Mouse (Mus musculus): Measurements from ENCODE around the gene Tmem235. TPM values are rescaled to one million over a fixed set of nuclear protein-coding genes. Genes with fewer than 3 reads are reported as not detected.
"Not testable (repeated sequence)": the region's sequence is repeated elsewhere in the genome, so short reads cannot be mapped to it uniquely, and the experiment has no call there.

The Tmem235 gene
- not detected for polyA plus RNA-seq (2017; shearing (Covaris generic))

DNA sequence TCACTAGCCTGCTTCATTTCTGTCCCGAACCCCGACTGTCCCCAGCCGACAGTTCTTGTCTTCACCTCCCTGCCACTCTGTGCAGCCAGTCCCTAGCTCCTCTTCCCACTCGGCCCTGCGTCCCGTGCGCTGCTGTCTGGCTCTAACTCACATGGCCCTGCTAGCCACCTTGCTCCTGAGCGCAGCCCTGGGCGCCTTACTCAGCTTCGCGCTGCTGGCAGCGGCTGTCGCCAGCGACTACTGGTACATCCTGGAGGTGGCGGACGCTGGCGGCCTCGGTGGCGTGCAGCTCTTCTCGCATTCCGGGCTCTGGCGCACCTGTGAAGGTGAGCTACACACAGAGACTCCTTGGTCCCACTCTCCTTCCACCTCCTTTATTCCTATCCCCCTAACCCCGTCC is at the start of gene Tmem235:
TSS of gene Tmem235 (plus strand) at position 152 of the 400 bp plus-strand sequence.
- no peak for ATAC-seq

DNA sequence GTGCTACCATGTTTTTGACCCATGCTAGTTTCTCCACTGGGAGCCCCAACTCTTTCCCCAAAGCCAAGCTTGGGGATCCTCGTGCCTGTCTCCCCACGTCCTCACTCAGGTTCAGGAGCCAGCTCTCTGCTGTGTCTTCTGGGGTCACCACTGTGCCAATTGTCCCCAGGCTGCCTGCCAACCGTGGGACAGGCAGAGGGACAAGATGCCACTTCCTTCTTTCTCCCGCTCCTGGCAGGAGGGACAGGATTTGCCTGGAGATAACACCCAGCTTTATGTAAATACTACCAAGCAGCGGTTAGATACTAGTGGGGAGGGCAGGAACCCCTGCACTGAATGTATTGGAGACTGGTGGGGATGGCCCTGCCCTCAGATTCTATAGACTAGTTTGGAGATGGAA is 46.7 kb upstream of the Tmem235 start:
- no peak for ATAC-seq

DNA sequence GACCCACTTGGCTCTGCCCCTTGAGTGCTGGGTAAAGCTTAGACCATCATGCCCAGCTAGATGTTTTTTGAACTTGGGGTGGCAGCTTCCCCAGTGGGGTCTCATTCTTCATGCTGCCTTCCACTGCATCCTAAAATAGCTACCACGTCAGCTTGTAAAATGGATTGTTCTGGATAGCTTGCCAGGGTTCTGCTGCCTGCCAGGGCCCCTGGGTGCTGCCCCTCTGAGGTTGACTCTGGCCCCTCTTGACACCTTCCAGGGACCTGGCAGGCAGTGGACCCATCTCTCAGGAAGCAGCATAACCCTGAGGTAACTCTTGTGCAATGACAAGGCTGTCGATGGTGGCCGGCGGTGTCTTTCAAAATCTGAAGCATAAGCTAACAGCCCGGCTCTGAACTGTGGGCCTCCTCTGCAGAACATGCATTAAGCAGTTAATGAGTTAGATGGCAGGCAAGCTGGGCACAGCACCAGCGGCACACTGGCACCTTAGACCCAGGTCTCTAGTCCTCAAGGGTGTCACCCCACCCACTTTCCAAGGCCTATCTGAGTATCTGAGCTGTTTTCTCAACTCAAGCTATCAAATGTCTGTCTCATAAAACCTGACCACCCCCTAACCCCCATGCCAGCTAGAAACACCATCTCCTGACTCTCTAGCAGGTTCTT is 45.7 kb upstream of the Tmem235 start:
- no peak for ATAC-seq

DNA sequence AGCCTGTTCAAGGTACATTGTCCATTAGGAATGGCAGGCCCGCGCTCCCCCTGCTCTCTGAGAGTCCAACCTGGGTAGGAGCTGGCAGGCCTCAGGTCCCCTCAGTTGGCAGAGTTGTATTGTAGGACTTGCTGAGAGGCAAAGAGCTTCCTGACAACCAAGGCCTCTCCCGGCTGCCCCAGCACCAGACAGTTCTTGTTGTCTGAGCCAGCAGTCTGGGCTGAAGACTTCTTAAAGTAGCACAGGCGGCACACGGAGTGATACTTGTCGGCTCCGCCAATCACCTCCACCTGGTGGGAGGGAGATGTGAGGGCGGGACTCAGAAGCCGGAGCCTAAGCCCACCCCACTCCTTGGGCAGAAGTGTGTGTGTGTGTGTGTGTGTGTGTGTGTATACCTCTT is 44.7 kb upstream of the Tmem235 start:
- not testable (repeated sequence) for ATAC-seq

DNA sequence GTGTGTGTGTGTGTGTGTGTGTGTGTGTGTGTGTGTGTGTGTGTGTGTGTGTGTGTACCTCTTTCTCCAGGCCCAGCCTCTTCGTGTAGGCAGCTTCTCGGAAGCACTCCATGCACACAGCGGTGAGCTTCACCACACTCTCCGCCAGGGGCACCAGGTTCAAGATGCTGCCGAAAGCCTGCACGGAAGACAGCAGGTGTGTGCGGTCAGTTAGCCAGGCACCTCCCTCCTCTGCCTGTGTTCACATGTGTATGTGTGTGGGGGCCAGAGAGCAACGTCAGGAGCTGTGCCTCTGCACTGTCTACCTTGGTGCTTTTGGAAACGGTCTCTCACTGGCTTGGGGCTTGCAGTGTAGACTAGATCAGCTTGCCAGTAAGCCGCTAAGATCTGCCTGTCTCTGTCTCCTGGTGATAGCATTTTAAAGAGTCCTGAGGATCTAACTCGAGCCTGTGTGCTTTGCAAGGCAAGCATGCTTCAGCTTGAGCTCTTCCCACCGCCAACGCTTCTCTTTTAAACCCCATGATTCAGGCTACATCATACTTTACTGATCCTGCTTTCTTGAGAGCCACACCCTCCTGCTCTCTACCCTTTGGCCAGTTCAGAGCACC is 44.1 kb upstream of the Tmem235 start:
- ATAC-seq: peak; percentile 41

DNA sequence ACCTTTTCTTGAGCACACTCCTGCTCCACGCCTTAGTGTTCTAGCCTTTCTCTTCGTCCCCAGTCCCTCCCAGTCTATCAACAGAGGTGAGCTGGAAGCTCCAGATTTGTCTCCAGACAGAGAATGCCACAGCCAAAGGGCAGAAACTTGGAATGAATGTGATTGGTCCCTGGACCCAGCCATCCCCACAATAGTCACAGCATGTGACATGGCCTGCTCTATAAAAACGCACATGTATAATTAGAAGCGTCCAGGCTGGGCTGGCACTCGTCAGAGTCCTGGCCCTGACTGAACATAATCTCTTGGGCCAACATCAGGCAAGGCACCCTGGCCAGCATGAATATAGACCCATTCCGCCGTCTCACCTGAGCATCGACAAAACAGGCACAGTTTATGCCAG is 41.5 kb upstream of the Tmem235 start:
- no peak for ATAC-seq

DNA sequence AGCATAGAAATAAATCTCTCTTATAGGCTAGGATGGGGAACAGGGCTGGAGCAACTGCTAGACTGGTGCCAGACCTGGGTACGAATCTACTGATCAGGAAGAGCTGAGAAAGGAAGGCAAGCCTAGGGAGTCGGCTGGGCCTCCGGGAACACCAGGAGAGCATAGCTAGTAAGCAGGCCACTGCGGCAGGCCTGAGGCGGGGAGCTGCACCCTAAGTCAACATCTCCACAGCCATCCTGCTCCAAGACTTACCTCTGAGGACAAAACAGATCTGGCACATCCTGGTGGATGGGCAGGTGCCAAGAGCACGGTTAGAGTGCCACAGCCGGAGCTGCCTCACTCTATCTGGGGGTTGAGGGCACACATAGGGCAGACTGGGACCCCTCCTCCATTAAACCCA is 40.4 kb upstream of the Tmem235 start:
- ATAC-seq: no peak

DNA sequence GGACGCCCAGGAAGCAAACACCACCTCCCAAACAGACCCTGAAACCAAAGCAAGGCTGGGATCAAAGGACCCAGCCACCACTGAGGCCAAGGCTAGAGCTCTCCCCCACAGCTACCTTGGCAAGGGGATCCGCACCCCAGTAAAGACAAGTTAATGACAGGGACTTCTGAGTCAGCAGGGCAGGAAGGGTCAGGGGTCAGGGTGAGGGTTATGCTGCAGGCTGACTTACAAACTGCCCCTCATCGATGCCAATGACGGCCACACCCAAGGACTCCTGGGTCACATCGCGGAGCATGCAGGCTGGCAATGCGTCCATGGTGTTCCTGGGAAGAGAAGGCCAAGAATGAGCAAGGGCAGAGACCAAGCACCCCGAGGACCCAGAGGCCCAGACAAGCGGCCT is 38.7 kb upstream of the Tmem235 start:
- no peak for ATAC-seq

DNA sequence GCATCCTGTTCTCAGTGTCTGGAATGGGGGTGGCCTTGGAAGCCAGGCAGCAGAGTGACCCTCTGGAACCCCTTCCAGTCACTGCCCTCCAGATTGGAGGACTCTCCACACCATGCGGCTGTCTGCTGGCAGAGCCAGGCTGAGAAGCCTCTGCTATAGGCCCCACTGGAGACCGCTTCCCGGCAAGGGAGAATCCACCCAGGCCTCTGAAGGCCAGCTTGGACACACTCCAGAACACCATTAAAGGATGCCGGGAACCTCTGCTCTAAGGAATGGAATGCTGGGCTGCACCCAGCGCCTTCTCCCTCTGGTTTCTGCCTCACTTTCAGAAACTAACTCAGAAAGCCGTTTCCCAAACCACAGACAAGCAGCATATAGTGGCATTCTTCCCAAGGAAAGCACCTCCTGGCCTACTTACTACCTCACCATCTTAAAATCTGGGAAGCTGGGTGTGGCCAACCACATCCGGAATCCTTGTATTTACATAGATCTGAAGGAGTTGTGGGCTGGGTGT is 37.8 kb upstream of the Tmem235 start:
- ATAC-seq: no peak

DNA sequence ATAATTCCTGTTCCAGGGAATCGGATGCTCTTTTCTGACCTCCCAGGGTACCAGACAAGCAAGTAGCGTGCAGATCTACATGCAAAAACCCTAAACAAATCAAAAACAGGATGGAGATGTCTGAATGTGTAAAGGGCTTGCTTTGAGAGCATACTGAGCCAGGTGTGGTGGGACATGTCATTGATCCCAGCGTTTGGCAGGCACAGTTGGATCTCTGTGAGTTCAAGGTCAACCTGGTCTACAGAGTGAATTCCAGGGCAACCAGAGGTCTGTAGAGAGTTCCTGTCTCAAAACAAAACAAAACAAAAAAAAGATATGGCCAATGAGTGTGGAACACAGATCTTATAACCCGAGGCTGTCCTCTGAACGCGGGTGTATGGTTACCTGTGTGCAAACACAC is 37.1 kb upstream of the Tmem235 start:
- no peak for ATAC-seq

DNA sequence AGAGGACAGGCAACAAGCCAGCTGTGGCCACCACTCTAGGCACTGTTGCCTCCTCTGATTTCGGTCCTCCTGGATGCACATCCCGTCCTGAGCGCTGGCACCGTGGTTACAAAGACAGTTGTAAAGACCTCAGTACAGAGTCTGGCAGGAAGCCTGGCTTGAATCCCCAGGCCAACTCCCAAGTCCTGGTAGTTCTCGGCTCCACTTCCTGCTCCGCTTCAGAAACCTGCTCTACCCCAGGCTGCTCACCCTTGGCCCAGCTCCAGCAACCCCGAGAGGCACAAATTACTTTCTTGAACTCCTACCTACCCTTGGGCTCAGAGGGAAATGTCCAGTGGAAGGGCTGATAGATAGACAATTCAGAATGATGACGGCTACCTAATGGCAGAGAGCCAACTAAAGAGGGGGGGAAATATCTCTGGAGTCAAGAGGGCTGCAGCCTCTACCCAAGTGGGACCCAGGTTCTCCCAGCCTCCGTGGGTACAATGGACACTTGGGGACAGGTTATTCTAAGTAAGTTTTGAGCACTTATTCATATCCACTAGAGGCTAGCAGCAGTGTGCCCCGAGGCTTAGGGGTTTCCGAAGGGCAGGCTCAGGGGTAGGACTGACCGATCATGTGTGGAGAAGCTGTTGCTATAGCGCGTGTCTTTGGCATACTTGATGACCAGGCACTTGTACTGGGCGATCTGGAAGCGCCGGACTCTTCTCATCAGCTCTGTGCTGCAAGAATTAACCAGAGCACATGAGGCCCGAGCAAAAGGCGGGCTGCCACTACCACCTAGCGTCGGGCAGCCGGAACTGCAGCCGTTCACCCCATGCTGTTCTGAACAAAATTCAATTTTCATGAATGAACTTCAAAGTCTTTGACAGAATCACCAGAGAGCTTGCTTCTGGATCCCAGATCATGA is 36.2 kb upstream of the Tmem235 start:
- ATAC-seq: peak; percentile 46

DNA sequence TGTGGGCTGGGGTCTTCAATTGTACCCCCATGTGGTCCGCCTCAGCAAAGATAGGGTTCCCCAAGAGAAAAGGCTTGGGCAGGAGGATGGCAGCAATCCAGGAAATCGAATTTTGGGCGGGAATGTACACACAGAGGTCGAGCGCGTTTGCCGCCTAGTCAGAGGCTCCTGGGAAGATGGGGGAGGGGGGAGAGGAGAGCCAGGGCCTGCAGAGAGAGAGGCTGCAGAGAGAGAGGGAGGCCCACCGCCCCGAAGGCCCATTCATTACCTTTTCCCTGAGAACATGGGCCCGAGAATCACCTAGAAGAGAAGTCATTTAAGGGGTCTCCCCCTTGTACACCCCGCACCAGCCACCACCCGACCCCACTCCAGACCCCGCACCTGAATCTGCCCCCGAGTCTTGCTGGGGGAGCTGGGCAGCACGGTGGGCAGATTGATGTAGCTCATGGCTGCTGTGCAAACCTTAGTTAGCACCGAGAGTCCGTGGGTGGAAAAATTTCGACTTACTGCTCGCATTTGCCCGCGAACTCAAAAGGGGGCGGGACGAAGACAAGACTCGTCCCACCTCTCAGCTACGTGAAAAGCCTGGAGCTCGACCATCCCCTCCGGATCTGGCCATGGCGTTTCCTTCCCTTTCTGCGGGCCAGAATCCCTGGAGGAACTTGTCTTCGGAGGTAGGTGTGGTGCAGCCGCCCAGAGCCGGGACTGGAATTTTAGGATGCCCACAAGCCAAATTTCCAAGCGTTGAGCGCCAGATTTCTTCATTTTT is 35.0 kb upstream of the Tmem235 start, which contains the start of the genes Afmid and Tk1:
TSS of gene Afmid (plus strand) at position 592 of the 769 bp plus-strand sequence.
TSS of gene Tk1 (minus strand) at position 760 of the 769 bp plus-strand sequence.
- peak; percentile 22 for ATAC-seq

DNA sequence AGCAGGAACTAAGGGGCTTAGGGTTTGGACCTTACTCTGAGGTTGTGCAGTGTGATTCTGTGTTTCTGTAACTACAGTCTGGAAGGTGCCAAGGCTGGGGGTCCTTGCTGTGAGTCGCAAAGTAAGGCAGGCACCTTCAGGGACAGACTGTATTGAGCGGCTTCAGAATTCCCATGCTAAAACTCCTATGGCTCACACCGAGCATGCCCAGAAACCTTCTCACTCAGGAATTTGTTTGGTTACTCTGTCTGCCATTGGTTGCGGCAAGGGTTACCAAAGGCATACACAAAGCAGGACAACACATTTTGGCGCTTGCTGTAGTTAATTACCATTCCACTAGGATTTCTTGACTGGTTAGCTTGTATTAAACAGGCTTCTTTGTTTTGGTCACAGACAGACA is 34.4 kb upstream of the Tmem235 start:
- ATAC-seq: no peak

DNA sequence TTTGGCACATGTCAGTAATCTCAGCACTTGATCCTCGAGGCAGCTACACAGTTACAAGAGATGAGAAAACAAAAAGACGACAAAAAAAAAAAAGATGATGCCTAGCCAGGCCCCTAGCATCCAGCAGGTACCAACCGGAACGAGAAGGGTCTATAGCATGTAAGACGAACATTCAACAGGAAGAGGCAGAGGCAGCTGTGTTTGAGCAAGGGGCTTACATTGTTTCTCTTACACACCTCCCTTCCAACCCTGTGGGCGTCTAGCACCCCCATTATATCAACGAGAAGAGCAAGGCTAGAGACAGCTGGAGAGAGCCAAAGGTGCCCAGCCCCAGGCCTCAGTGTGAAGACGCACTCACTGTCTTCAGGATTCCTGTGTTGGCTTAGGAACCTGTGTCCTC is 33.6 kb upstream of the Tmem235 start:
- ATAC-seq: no peak

DNA sequence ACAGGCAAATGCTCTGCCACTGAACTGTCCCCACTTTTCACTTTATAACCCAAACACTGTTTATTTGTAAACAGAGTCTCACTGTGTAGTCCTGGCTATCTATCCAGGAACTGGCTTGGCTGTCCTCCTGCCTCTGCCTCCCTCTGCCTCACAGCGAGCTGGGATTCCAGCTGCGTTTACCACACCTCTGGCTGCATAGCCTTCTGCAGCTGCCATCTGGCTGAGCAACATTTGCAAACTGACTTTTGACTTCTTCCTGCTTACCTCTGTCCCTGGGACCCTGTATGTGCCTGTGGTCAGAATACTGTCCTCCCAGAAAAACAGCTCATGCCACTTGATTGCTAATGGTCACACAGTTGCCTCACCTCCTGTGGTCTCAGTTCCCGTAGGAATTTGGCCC is 33.2 kb upstream of the Tmem235 start:
- ATAC-seq: no peak

DNA sequence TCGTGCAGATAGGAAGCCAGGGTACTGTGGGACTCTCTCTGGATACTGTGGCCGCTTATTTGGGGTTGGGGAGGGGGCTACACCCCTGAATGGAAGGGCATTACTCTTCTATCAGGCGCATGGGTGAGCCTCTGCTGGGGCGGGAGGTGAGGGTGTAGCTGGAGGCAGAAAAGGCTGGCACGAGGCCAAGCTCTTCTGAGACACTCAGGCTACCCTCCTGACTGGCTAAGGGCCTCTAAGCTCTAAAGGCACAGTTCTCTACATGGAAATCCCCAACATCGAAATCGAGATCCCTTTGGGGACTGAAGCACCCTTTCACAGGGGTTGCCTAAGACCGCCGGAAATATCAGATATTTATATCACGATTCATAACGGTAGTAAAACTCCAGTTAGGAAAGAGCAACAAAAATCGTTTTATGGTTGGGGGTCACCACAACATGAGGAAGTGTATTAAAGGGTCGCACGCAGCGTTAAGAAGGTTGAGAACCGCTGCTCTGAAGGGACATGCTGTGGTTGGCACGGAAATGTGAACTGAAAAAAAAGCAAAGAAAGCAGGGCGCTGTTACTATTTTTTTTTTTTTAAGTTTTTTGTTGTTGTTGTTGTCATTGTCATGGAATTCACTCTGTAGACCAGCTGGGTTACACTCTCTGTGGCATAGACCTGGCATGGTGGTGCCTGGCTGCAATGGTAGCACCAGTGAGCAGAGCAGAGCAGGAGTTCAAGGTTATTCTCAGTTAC is 32.2 kb upstream of the Tmem235 start:
- ATAC-seq: peak; percentile 55

DNA sequence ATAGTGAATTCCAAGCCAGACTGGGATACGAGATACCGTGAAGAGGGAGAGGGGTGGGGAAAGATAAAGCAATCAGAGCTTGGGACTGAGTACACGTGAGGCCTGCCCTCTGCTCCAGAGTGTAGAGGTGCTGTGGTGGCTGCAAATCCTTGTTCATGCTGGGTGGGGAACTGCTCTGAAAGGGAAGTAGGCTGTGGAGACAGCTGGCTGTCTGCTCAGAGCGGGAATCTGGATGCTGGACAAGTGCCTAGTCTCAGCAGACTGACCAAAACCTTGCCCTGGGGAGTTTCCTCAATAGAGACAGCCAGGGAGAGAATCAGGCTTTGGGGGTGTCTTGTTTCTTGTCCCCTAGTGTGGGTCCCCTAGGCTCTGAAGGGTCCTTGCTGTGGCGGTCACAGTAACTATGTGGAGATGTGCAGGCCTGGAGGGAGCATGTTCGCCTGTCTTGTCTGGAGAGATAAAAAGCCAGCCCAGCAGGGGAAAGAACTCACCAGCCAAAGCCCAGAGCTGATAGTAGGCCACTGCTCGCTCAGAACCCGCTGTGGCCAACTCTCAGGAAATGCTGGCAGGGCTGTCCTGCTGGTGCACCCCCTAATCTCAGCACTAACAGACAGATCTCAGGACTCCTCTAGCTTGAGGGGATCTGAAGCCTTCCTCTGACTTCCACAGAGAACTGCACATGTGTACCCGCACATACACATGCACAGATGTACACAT is 31.5 kb upstream of the Tmem235 start:
- no peak for ATAC-seq

DNA sequence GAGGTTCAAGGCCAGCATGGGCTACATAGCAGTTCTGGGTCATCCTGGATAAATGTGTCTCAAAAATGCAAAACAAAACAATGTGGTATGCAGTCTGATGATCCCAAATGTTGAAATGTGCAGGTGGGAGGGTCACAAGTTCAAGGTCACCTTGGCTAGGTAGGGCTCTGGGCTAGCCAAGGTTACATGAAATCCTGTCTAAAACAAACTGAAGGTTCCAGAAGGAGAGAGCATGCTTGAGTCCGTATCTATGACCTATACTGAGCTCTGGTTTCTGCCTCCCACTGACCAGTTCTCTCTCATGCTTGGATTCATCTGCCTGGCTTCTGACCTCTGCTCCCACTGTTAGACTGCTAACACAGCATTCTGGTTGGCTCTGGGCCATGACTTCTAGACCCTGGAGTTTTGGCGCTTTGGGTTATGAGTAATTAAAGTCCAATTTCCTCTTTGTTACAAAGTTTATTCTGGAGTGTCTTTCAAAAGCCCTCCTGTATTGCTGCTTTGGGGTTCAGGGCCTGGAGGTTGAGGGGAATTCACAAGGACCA is 30.8 kb upstream of the Tmem235 start:
- ATAC-seq: no peak

DNA sequence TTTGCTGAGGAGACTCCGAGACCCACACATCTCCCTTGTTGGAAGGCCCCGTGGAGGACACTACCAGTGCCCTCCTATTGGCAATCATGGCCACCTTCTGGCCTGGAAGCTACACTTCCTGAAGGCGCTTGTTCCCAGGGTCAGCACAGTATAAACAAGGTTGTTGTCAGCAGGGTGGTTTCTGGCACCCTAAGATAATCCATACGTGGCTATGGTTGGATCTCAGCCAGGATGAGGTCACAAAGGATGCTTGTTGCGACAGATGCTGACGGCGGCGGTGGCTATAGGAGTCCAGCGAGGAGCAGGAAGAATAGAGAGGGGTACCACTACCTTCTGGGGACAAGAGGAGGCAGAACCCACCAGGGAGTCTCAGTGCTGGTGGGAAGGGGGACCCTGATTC is 30.2 kb upstream of the Tmem235 start:
- no peak for ATAC-seq

DNA sequence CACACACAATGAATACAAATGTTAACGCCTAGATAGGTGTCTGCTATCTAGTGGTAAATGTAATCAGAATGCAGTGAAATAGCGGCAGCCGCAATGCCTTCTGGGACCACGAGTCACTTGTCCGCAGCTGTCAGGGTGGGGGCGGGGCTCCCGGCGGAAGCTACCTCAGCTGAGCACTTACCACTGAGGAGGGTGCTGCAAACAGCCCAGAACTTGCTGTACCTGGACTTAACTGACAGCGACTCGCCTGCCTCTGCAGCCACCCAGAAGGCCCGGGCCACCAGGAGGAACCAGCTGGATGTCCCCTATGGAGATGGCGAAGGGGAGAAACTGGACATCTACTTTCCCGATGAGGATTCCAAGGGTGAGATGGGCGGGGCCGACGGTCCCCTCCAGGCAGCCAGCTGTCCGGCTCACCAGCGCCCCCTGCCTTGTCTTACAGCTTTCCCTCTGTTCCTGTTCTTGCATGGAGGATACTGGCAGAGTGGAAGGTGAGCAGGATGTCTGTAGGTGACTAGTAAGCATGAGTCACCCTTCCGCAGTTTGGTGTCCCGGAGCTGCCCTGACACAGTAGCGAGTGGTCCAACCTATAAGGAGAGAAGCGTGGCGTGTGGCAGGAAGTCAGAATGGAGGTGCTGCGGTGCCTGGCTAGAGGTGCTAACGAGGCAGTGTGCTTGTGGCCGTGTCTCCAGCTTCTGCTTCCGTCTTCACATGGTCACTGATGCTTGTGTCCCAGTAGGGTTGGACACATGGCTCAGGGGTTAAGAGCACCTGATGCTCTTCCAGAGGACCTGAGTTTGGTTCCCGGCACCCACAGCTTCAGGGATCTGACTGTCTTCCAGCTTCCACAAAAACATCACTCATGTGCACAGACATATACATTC is 28.2 kb upstream of the Tmem235 start:
- peak; percentile 88 for ATAC-seq
